Mouse (Mus musculus) neutrophil, adult 5-6 weeks (primary cell): Measurements from ENCODE around the gene Midn. TPM values are rescaled to one million over a fixed set of nuclear protein-coding genes. Genes with fewer than 3 reads are reported as not detected.

Source experiments
- ATAC-seq: fragments of 151-379, 151-347 bp; 2 replicates; pipeline ENCODE4 v1.8.0; 2017; ENCODE audit warnings: mild to moderate bottlenecking, moderate TSS enrichment; ENCODE audit not compliant: insufficient number of reproducible peaks, poor library complexity, low FRiP score, severe bottlenecking; ENCODE audit errors: extremely low read depth
- total RNA-seq: library from RNA; stranded (forward); fragments of 200-1000 nt; gene quantifications from 2 replicates; pipeline ENCODE4 v1.2.3, GENCODE M21; 2017

Gene Midn
- total RNA-seq, 1 experiment from 2014 or later: 126 TPM

DNA sequence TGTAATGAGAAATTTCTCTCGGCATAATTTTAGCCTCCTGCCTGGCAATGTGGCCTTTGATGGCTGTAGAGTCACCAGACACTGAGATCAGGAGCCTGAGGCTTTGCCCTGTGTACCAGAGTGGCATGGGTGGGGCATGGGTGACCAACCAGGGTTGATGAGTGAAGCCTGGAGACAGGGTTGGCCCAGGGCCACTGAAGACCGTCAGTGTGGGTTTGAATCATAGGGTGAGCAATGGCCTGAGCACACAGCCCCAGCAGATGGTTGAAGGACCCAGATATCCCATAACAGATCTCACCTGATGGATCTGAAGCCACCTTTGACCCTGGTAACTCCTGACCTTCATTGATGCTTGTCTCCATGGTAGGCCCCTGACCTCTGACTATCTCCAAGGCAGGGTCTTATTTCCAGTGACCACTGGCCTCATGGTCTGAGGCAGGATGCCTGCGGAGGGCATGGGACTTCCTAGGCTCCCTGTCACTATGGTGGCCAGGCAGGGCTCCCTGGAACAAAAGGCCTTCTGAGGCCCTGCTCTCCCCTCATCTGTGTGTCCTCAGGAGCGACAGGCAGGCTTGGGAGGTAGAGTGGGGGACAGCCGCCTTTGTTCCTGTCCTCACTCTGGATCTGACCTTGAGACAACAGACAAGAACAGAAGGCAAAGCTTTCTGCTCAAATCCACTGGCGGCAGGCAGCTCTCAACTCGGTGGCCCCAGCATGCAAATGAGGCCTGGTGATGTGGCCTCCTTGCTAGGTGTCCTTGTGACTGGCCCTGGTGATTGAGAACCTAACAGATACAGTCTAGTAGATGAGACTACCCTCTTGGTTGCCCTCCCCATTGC is 29.6 kb downstream of the Midn start:
- ATAC-seq: no peak

DNA sequence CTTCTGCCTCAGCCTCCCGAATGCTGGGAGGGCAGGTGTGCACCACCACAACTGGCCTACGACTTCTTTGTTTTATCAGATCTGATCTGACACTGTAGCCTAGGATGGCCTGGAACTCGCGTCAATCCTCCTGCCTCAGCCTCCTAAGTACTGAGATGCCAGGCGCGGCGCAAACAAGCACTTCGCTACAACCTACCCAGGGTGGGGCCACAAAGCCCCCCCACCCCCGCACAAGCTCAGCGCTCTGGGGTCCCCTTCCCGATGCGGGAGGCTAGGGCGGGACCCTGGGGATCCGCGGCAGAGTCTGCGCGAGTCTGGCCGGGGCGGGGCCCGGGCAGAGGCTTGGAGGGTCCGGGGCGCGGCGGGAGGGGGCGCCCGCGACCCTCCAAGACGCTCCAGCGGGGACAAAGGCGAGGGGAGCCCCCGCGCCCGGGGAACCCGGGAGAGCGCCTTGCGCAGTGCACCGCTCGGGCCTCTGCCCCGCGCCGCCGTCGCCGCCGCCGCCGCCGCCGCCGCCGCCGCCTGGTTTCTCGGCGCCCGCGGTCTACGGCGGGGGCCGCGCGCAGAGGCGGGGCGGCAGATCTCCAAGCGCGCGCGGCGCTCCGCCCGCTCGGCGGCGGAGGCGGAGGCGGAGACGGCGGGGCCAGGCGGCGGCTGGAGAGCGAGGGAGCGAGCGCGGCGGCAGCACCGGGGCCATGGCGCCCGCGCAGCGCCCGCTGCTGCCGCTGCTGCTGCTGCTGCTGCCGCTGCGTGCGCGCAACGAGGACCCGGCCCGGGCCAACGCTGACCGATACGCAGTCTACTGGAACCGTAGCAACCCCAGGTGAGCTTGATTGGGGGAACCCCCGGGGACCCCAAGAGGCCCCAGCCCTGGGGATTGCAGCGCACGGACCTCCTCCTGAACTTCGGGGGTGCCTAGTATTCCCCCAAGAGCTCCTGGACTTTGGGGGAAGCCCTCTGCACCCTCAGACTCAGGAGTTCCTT is 31.3 kb downstream of the Midn start, which contains the start of gene Efna2:
TSS of gene Efna2 (plus strand) at position 415 of the 984 bp plus-strand sequence.
- no peak for ATAC-seq

DNA sequence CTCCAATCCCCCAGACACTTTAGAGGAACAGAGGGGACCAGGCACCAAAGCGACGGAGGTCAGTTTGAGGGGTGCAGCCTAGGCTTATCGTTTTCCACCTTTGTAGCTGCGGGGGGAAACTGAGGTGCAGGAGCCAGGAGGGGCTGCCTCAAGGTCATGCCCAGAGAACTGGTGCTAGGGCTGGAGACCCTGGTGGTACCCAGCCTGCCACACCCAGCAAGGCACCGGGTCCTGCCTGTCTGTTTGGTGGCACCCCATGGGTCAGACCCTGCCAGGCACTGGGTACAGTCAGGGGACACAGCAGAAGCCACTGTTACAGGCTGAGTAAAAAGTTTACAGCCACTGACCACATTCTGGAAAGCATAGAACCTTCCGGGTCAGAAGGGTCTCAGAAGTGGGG is 32.2 kb downstream of the Midn start:
- no peak for ATAC-seq

DNA sequence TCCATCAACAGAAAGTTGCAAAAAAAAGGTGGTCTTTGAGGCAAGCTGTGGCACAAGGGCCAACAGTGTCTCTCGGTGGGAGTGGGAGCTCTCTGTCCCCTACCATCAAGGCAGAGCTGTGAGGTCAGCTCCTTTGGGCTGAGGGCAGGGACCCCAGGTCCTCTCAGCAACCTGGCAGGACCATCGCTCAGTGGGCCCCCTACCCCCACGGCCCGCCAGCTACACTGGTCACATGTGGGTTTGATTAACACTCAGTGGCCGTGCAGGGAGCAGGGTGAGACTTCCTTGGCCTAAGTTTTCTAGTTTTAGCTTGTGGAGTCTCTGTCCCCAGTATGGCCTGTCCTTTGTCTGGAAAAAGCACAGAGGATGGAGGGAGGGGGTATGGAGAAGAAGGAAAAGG is 32.8 kb downstream of the Midn start:
- ATAC-seq: no peak

DNA sequence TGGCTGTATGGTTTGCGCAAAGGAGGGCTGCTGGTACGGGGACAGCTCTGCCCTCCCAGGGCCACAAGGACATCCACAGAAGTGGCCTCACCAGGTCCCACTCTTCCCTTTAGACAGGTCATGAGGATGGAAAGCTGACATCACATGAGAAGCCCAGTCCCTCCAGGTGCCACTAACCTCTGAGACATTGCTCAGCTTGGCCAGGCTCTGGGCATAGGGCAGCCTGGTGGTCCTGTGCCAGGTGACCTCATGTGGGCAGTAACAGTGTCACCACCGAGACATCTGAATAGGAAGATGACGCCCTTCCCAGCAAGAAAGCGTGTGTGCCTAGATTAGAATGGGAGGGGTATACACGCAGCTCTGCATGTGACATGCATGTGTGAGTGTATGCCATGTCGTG is 34.5 kb downstream of the Midn start:
- ATAC-seq: no peak

DNA sequence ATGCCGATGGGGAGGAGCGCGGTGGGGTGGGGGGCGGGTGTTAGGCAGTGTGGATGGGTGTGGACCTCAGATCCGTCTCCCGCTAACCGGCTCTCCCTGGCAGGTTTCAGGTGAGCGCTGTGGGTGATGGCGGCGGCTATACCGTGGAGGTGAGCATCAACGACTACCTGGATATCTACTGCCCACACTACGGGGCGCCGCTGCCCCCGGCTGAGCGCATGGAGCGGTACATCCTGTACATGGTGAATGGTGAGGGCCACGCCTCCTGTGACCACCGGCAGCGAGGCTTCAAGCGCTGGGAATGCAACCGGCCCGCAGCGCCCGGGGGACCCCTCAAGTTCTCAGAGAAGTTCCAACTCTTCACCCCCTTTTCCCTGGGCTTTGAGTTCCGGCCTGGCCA is 38.6 kb downstream of the Midn start:
- ATAC-seq: no peak

- no peak for ATAC-seq
These were observed 39.7 kb downstream of the Midn start for GRCm38 (mm10) chr10:80187739-80188138.

GRCm38 (mm10) chr10:80188453-80189024 is 40.5 kb downstream of the Midn start:
- ATAC-seq: no peak

GRCm38 (mm10) chr10:80189999-80190398 is 41.9 kb downstream of the Midn start:
- no peak for ATAC-seq

DNA sequence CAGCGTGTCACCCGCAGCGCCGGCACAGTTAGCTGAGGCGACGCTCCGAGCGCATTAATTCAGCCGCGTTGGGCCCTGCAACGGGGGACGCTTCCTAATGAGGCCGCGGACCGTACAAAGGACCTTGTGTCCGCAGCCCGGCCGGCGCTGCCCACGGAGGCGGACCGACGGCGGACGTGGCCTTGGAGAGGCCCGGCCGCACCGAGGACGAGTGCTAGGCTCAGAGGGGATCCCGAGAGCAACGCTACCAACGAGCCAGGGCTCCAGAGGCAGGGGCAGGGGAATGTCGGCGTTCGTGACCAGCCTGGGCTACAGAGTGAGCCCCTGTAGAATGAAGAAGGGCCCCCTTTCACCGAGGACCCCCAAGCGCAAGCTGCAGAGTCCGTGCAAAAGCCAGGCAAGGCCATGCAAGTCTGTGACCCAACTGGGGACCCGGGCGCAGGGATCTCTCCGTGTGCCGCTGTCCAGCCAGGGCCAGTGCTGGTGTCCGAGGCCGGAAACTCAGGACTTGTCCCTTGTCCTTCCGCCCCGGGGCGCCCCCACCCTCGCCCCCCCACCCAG is 42.5 kb downstream of the Midn start:
- ATAC-seq: no peak

GRCm38 (mm10) chr10:80193976-80194375 is 45.9 kb downstream of the Midn start:
- no peak for ATAC-seq

GRCm38 (mm10) chr10:80194441-80194840 is 46.4 kb downstream of the Midn start:
- ATAC-seq: no peak

GRCm38 (mm10) chr10:80196167-80196566 is 48.1 kb downstream of the Midn start:
- no peak for ATAC-seq

- no peak for ATAC-seq
These were observed 48.9 kb downstream of the Midn start for GRCm38 (mm10) chr10:80196778-80197581.

DNA sequence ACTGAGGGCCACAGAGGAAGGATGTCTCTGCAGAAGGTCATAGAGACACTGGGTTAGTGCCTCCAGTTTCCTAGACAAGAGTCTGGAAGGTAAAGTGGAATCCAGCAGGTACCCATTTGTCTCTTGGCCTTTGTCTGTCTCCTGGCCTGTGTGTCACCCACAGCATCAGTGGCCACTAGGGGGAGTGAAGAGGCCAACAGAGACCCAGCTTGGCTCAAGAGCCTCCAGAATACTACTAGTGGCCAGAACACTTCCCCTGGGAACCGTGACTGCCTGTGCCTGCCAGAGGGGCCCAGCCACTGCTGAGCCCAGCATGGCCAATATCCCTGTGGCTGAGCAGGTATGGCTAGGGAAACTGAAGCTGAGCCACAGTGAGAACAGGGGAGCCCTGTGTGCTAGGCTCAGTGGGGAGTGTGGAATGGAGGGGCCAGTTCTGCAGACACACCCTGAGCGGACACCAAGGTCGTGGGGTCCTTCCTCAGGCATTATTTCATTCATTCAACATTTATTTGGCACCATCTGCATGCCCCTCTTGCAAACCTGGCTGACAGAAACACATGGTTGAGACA is 51.5 kb downstream of the Midn start:
- peak; percentile 90 for ATAC-seq

GRCm38 (mm10) chr10:80200485-80200884 is 52.4 kb downstream of the Midn start:
- no peak for ATAC-seq

DNA sequence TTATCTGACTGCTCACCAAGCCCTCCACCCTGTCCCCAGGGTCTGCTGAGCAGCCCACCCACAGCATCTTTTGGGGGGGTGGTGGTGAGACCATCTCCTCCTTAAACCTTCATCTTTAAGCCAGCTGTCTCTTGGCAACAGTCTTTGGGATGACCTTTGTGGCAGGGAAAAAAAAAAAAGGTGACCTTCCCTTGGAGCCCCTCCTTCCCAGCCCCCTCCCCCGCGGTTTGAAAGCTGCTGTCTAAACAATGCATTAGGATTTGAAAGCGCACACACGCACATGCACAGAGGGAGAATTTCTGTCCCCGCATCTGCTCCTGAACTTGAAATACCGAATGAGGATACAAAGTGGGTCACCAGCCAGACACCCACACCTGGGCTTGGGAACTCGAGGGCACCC is 56.0 kb downstream of the Midn start:
- ATAC-seq: no peak

GRCm38 (mm10) chr10:80207201-80207600 is 59.1 kb downstream of the Midn start:
- ATAC-seq: no peak
